Mouse (Mus musculus): Measurements from ENCODE around the gene Rac2. TPM values are rescaled to one million over a fixed set of nuclear protein-coding genes. Genes with fewer than 3 reads are reported as not detected.

The Rac2 gene
- polyA plus RNA-seq, 1 experiment from 2014 or later, result 11.1 TPM

DNA sequence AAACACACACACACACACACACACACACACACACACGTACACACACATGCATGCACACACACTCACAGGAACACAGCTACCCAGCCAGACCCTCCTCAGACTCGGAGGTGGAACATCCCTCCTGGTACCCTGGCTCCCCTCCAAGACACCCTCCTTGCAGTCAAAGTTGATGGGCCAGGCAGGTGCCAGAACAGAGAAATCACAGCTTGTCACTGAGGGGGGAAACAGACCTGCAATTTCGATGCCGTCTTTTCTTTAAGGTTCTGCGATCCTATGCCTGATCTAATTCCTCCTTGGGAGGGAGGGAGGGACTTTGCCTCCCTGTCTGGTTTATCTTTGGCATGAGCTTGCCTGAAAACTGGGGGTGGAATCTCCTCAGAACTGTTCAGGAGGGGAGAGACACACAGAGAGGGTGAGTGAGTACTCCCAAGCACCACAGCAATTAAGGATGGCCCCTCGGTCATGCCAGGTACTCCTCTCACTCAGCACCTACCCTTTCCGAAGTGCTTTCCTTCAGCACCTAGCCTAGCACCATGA is 29.7 kb downstream of the Rac2 start:
- H3K9me3 ChIP-seq (replicated peaks), result no peaks in the 10 kb centered on the region
- H3K9ac ChIP-seq, result no peak overlapping the region
- ATAC-seq (replicated peaks; ENCODE audit: low FRiP score), result no peak
- H3K36me3 ChIP-seq, result no peaks in the 10 kb centered on the region
- 55% methylated on average over 7 of the region's 7 CpGs for WGBS
- H3K4me2 ChIP-seq, result no peak overlapping the region
- no peak overlapping the region for H3K27ac ChIP-seq
- H3K4me1 ChIP-seq, result peaks cover 27% of the 10 kb centered on the region
- H3K4me3 ChIP-seq (replicated peaks), result no peak overlapping the region
- H3K27me3 ChIP-seq, result peaks cover 6% of the 10 kb centered on the region; the same call in 1 of the 2 replicates

DNA sequence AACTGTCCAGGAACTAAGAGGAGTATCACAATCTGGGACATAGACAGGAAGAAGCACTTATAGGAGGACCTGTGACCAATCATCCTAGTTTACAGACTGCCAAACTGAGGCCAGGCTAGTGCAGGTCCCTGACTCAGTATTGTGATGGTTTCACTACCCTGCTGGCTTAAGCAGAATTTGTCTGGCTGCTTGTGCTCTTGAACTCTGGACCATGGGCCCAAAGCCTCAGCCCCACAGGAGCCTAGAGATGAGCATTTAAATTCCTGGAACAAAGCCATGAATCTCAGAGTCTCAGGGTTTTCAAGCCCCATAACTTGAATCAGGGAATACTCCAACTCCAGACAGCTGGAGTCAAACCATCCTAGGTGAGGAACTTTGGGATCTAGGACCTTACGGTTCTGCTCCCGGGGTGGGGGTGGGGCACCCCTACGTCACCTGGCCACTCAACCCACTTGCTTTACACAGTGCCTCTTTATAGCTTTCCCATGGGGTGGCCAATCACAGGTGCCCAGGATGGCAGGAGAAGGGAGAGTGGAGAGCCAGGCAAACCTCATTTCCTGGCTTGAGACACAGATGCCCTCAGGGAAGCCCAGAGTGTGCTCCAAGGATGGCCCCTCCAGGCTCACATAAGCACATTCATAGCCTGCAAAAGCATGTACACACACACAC is 30.4 kb downstream of the Rac2 start:
- H3K4me3 ChIP-seq (replicated peaks), result no peak overlapping the region
- peaks cover 24% of the 10 kb centered on the region for H3K4me1 ChIP-seq
- H3K36me3 ChIP-seq, result no peaks in the 10 kb centered on the region
- no peaks in the 10 kb centered on the region for H3K9me3 ChIP-seq (replicated peaks)
- WGBS, result 76% methylated on average over 3 of the region's 3 CpGs
- no peak for ATAC-seq (replicated peaks; ENCODE audit: low FRiP score)
- H3K27ac ChIP-seq, result no peak overlapping the region
- no peak overlapping the region for H3K4me2 ChIP-seq
- peaks cover 6% of the 10 kb centered on the region; the same call in 1 of the 2 replicates for H3K27me3 ChIP-seq
- no peak overlapping the region for H3K9ac ChIP-seq

DNA sequence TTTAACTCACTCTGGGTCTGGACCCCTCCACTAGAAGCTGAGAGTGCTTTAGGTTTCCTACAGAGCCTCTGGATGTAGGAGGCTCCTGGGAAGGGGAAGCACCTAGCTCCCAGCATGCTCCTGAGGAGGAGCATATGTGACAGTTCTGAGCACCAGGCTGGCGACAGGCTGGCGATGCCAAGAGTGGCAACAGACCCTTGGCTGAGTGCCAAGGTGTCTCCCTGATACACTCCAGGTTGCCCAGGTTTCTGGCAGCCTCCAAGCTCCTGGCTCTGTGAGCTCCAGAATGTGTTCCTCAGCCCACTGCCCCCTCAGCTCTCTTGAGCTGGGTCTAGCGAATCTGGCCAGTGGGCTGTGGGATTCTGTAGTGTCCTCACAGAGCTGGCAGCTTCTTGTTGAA is 31.0 kb downstream of the Rac2 start:
- no peaks in the 10 kb centered on the region for H3K9me3 ChIP-seq (replicated peaks)
- no peak overlapping the region for H3K9ac ChIP-seq
- ATAC-seq (replicated peaks; ENCODE audit: low FRiP score), result no peak
- H3K27me3 ChIP-seq, result peaks cover 6% of the 10 kb centered on the region; the same call in 1 of the 2 replicates
- 59% methylated on average over 3 of the region's 3 CpGs for WGBS
- no peaks in the 10 kb centered on the region for H3K36me3 ChIP-seq
- peaks cover 24% of the 10 kb centered on the region for H3K4me1 ChIP-seq
- no peak overlapping the region for H3K4me2 ChIP-seq
- no peak overlapping the region for H3K4me3 ChIP-seq (replicated peaks)
- H3K27ac ChIP-seq, result no peak overlapping the region

DNA sequence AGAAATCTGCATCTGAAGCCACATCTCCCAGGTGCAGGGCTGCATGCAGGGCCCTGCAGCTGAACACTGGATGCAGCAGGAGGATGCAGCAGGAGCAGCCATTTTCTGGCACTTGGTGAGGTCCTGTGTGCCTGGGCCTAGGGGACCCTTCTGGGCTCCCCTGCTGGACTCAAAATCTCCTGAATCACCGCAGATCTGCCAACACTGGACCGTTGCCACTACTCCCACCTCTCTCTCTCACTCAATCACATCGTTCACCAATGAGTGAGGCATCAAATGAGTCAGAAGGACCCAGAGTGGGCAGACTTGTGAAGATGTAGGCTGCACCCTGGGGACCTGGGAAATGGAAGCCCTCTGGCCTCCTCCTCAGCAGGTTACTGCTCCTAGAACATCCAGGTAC is 31.5 kb downstream of the Rac2 start:
- WGBS, result 80% methylated on average over 3 of the region's 3 CpGs
- Histone ChIP-seq H3K27ac (no peak overlapping the region), H3K4me2 (no peak overlapping the region), H3K27me3 (peaks cover 6% of the 10 kb centered on the region; the same call in 1 of the 2 replicates), H3K4me3 (replicated peaks) (no peak overlapping the region), H3K9ac (no peak overlapping the region), H3K9me3 (replicated peaks) (no peaks in the 10 kb centered on the region), H3K36me3 (no peaks in the 10 kb centered on the region), H3K4me1 (peaks cover 24% of the 10 kb centered on the region)
- ATAC-seq (replicated peaks; ENCODE audit: low FRiP score), result no peak

DNA sequence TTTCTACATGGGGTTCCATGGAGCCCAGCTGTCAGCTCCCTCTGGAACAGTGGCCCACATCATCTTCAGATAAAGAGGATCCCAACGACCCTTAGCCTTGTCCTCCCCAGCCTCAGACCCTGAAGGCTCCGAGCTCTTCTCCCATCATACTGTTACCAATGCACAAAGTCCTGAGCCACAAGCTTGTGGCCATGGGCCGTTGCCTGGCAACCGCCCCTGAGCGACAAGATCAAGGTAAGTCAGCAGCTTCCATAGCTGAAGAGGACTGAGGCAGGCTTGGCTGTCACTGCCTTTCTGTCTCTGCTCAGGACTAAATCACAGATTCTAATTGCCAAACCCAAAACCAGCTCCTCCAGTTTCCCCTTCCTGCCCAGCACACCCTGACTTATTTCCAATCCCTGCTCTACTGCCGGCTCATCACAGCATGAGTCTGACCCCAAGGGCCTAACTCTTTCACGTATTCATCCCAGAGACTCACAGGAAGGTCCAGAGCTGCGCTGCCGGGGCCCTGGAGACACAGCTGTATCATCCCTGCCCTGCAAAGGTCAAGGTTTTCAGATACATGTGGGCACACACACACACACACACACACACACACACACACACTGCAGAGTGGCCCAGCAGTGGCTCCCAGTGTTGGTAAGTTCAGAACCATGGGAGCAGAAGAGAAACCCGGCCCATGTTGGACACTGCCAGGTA is 36.7 kb downstream of the Rac2 start:
- Histone ChIP-seq H3K36me3 (no peaks in the 10 kb centered on the region), H3K9ac (no peak overlapping the region; the same call in 1 of the 2 replicates), H3K27me3 (no peaks in the 10 kb centered on the region), H3K9me3 (replicated peaks) (no peaks in the 10 kb centered on the region), H3K27ac (no peak overlapping the region), H3K4me3 (replicated peaks) (no peak overlapping the region), H3K4me1 (peaks cover 9% of the 10 kb centered on the region), H3K4me2 (no peak overlapping the region)
- 65% methylated on average over 10 of the region's 10 CpGs for WGBS
- no peak for ATAC-seq (replicated peaks; ENCODE audit: low FRiP score)

DNA sequence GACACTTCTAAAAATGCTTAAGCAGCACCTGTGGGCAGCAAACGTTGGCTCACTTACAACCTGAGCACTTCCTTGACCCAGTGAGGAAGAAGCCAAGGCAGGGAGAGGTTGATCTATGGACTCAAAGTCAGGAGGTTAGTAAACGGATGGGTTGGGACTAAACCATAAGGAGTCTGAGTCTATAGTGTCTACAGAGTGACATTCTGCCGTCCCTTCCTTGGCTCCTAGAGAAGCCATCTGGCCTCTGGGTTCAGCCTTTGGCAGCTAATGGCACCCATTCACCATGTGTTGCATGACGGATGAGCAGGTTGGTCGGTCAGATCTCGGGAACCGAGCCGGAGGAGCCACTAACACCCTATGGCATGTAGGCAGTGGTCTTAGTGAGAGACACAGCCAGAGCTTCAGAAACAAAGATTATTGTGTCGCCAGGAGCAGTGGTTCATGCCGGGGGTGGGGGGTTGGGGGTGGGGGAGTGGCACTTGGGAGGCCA is 39.2 kb downstream of the Rac2 start:
- Histone ChIP-seq H3K4me1 (peaks cover 34% of the 10 kb centered on the region), H3K36me3 (no peaks in the 10 kb centered on the region), H3K27me3 (no peaks in the 10 kb centered on the region), H3K4me3 (replicated peaks) (no peak overlapping the region), H3K4me2 (no peak overlapping the region), H3K9me3 (replicated peaks) (no peaks in the 10 kb centered on the region), H3K9ac (no peak overlapping the region), H3K27ac (no peak overlapping the region)
- 59% methylated on average over 10 of the region's 10 CpGs for WGBS
- no peak for ATAC-seq (replicated peaks; ENCODE audit: low FRiP score)

DNA sequence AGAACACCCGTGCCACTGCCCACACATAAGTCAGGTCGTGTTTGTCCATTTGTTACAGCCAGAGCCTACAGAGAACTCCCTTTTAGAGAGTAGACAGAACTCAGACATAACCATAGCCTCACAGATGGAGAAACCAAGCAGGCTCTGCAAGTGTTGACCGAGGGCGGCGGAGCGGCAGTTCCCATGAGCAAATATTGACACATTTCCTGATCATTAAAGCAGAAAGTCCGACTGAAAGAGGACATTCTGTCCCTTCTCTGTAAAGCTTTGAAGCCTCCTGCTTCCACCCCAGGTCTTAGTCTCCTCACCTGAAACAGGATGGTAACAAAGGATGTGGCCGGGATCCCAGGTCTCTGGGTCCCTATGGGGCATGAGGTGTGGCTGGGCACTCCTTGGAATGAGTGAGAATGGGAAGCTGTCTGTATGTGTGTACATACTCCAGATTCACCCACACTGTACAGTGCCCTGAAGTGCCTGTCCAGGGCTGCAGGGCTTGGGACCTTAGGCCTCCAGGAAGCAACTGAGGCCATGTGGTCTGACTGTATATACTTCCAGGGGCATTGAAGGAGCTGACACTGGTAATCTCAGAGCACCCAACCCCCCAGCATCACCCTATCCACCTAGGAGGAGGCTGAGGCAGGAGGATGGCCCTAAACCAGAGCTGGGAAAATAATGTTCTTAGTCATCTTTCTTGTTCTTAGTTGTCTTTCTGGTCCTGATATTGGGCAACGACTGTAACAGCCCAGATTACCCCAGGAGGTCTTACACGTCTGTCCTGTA is 39.8 kb downstream of the Rac2 start:
- Histone ChIP-seq H3K4me1 (peaks cover 35% of the 10 kb centered on the region), H3K36me3 (no peaks in the 10 kb centered on the region), H3K4me3 (replicated peaks) (no peak overlapping the region), H3K27ac (no peak overlapping the region), H3K9me3 (replicated peaks) (no peaks in the 10 kb centered on the region), H3K9ac (peak overlapping the region; percentile 15; the same call in 1 of the 2 replicates), H3K27me3 (no peaks in the 10 kb centered on the region), H3K4me2 (no peak overlapping the region)
- WGBS, result 74% methylated on average over 10 of the region's 10 CpGs
- ATAC-seq (replicated peaks; ENCODE audit: low FRiP score), result no peak; the same call in 1 of the 2 replicates

DNA sequence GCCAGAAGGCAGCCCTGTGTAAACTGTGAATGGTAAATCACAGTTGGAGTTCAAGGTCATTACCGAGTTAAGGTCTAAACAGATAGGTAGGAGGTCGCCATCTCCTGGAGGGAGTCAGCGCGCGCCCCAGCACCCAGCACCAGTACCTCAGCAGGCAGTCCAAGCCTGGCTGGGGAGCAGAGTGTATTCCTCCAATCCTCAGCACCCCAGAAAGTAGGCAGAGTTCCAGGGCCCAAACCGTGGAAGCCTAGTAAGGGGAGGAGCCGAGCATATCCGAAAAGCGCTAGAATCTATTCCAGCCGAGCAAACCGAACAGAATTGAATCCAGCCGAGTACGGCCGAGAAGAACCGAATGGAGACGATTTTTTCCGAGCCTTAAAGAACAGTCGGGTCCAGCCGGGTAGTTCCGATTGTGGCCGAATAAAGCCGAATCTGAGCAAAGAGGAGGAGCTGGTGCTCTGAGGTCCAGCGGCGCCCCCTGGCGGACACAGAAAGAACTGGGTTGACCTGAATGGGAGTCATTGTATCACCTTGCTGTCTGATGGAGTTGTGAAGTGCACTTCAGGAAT is 40.6 kb downstream of the Rac2 start:
- no peaks in the 10 kb centered on the region for H3K27me3 ChIP-seq
- H3K4me1 ChIP-seq, result peaks cover 43% of the 10 kb centered on the region
- under 1% methylated on average over 25 of the region's 25 CpGs for WGBS
- H3K4me3 ChIP-seq (replicated peaks), result peak overlapping the region; percentile 37
- H3K4me2 ChIP-seq, result peak overlapping the region; percentile 59
- peak overlapping the region; percentile 47 for H3K9ac ChIP-seq
- peak overlapping the region; percentile 91 for H3K27ac ChIP-seq
- no peaks in the 10 kb centered on the region for H3K9me3 ChIP-seq (replicated peaks)
- ATAC-seq (replicated peaks; ENCODE audit: low FRiP score), result peak; percentile 81
- no peaks in the 10 kb centered on the region for H3K36me3 ChIP-seq

DNA sequence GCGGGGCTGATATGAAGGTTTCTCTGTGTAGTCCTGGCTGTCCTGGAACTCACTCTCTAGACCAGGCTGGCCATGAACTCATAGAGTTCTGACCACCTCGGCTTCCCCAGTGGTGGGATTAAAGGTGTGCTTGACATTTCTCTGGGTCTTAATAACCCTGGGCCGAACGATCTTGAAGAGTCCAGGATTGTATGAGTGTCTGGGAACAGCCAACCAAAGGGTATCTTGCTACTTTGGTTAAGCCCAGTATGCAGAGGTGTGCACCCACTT is 41.2 kb downstream of the Rac2 start:
- Histone ChIP-seq H3K9ac (peak overlapping the region; percentile 47), H3K9me3 (replicated peaks) (no peaks in the 10 kb centered on the region), H3K4me3 (replicated peaks) (peak overlapping the region; percentile 37; the same call in 1 of the 2 replicates), H3K4me1 (peaks cover 46% of the 10 kb centered on the region), H3K4me2 (peak overlapping the region; percentile 59), H3K27ac (peak overlapping the region; percentile 91), H3K36me3 (no peaks in the 10 kb centered on the region), H3K27me3 (no peaks in the 10 kb centered on the region)
- no peak for ATAC-seq (replicated peaks; ENCODE audit: low FRiP score)
- WGBS, result 66% methylated on average over 4 of the region's 4 CpGs

DNA sequence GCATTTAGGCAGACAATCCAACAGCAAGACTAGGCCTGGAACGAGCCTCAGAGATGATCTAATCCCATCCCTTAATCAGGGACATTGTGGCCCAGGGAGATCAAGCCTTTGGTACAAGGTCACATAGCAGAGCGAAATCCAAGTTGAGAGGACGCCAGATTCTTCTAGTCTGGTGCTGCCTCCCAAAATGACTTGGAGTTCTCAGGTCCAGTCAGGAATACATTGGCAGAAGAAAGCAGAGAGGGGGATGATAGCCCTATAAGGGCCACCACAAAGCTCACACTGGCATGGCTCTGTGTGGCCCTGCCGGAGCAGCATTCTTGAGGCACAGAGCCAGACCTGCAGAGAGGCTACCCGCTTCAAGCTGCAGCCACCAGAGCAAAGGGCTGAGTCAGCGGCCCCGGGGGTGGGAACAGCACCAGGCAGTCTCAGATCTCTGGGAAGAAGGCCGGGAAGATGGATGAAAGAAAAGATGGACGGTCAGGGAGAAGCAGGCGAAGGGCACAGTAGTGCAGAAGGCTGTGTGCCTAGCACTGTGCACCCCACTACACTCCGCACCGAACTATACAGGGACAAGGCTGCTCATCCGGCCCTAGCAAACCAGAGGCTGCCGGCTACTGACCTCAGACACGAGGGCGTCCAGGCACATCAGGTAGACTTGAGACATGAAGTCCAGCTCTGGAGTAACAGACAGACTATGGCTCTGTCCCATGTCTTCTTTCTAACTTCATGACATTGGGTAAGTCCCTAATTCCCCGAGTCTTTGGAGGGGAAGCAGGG is 41.7 kb downstream of the Rac2 start, which contains the start of gene C1qtnf6:
TSS of gene C1qtnf6 (minus strand) at position 746 of the 780 bp plus-strand sequence.
- Histone ChIP-seq H3K27me3 (no peaks in the 10 kb centered on the region), H3K4me2 (peak within 1 kb of the TSS; percentile 59), H3K9ac (peak within 1 kb of the TSS; percentile 59), H3K36me3 (no peaks in the 10 kb centered on the region), H3K4me1 (peaks cover 46% of the 10 kb centered on the region), H3K27ac (peak within 1 kb of the TSS; percentile 91), H3K9me3 (replicated peaks) (no peaks in the 10 kb centered on the region), H3K4me3 (replicated peaks) (peak within 1 kb of the TSS; percentile 37)
- 60% methylated on average over 17 of the region's 17 CpGs for WGBS
- no peak for ATAC-seq (replicated peaks; ENCODE audit: low FRiP score)

DNA sequence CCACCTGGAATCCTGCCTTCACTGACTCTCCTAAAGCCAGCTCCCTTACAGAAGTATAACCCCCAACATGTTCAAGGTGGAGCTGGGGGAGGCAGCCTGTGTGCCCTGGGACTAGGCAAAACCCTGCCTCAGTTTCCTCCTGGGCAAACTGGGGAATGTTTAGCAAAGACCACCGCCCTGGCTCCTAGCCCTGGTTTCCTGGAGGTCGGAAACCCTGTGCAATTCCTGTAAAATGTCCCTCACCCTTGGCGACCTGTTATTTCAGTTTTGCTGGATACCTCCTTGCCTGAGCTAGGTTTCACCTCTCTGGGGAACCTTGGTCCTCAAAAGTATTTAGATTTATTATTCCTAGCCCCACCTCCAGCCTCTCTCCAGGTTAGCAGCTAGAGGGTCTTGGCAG is 42.4 kb downstream of the Rac2 start:
- Histone ChIP-seq H3K27ac (peak overlapping the region; percentile 91), H3K4me2 (peak overlapping the region; percentile 73), H3K4me3 (replicated peaks) (peak overlapping the region; percentile 46; the same call in 1 of the 2 replicates), H3K36me3 (0 out of 2 replicates have a peak, but pooled peaks cover 4% of the 10 kb centered on the region), H3K4me1 (peaks cover 46% of the 10 kb centered on the region), H3K27me3 (no peaks in the 10 kb centered on the region), H3K9me3 (replicated peaks) (no peaks in the 10 kb centered on the region), H3K9ac (peak overlapping the region; percentile 59)
- whole genome bisulfite sequencing, result 70% methylated on average over 3 of the region's 3 CpGs
- ATAC-seq (replicated peaks; ENCODE audit: low FRiP score), result no peak

Measured in kidney, embryonic 15.5 days (tissue).